27 mouse cellular contexts compared by ENCODE assay signal in the genomic region with DNA sequence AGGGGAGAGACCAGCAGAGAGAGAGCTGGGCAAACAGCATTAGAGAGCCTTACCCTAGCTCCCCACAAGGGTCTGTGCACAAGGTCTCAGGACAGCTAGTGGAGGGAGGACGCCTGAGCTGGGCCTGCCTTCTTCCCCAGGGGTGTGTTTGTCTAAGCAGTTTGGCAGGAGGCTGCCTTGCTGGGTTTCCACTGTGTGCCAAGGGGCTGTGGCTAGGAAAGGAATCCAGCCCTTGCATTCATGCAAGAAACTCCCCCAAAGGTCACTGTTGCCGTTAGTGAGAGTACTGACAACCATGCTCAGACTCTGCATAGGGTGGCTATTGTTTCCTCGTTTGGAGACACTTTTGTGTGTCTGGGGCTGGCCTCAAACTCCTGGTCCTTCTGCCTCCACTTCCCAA.
A peak's percentile ranks its signal among the peaks of the same experiment; 100 is the strongest.
DNase-seq lines count a peak whose midpoint lies in the region; ATAC-seq and TF ChIP-seq lines count a peak whose summit lies in the region.
"Had no signal": no experiment of that assay in that cellular context is flagged by ENCODE, and none has a peak within 500 bp of the region (broad histone marks: within the 10 kb centered on the region; RNA-seq: fewer than 3 reads in every experiment).

No protein-coding gene starts in this region.

- no peaks in the 10 kb centered on the region for H3K9me3 ChIP-seq in lung, postnatal 0 days (ENCODE audit: low read length)
- H3K9me3 ChIP-seq: embryonic facial prominence, embryonic 12.5 days; forebrain, embryonic 10.5 days; heart, embryonic 13.5 days; hindbrain, embryonic 12.5 days had no signal

- H3K4me1 ChIP-seq in lung, postnatal 0 days (ENCODE audit: insufficient read depth, low read depth, low read length) = no peaks in the 10 kb centered on the region
- H3K4me1 ChIP-seq: embryonic facial prominence, embryonic 12.5 days; hindbrain, embryonic 12.5 days had no signal

- H3K27ac ChIP-seq in lung, postnatal 0 days (ENCODE audit: low read length) = no peak overlapping the region
- H3K27ac ChIP-seq: embryonic facial prominence, embryonic 12.5 days; forebrain, embryonic 10.5 days; gastrocnemius, adult 2 months; heart, embryonic 13.5 days; hindbrain, embryonic 12.5 days had no signal

- TF ChIP-seq EP300 in lung, postnatal 0 days (IDR thresholded peaks at IDR 0.05) = no peak

- H3K4me3 ChIP-seq in lung, postnatal 0 days (ENCODE audit: low read depth, low read length) = no peak overlapping the region
- H3K4me3 ChIP-seq: embryonic facial prominence, embryonic 12.5 days; forebrain, embryonic 10.5 days; gastrocnemius, adult 2 months; heart, embryonic 13.5 days; hindbrain, embryonic 12.5 days had no signal

- no peaks in the 10 kb centered on the region for H3K27me3 ChIP-seq in lung, postnatal 0 days (replicated peaks; ENCODE audit: insufficient read depth, low read length)
- H3K27me3 ChIP-seq: Patski had no signal

- WGBS in lung, postnatal 0 days = 28% methylated on average over 3 of the region's 3 CpGs

- no peak overlapping the region for H3K4me2 ChIP-seq in lung, postnatal 0 days (replicated peaks; ENCODE audit: low read depth, low read length)
- H3K4me2 ChIP-seq: embryonic facial prominence, embryonic 12.5 days; heart, embryonic 13.5 days; hindbrain, embryonic 12.5 days had no signal

- TF ChIP-seq CTCF in lung, postnatal 0 days (IDR thresholded peaks at IDR 0.05) = no peak

- ATAC-seq in lung, postnatal 0 days = no peak
- ATAC-seq: CD4-positive, CD25-positive, alpha-beta regulatory T cell, adult 4 months; forebrain, embryonic 14.5 days; hindbrain, embryonic 16.5 days; inflammation-experienced regulatory T-cells, adult 6 months; Patski had no signal

- H3K36me3 ChIP-seq in lung, postnatal 0 days (ENCODE audit: insufficient read depth, low read length) = no peaks in the 10 kb centered on the region
- H3K36me3 ChIP-seq: embryonic facial prominence, embryonic 12.5 days; forebrain, embryonic 10.5 days; G1E; heart, embryonic 13.5 days; hindbrain, embryonic 12.5 days had no signal

- DNase-seq in lung, postnatal 0 days (ENCODE audit: low spot score) = peak; percentile 16
- no peak for DNase-seq in lung, postnatal 25 days (ENCODE audit: low spot score)
- peak; percentile 74 for DNase-seq in 3134 (ENCODE audit: extremely low read depth, insufficient read length, low spot score)
- peak; percentile 87 for DNase-seq in Muller cell, postnatal 12 days (ENCODE audit: inconsistent ontology term)
- peak; percentile 81 for DNase-seq in fibroblast of lung, adult 2 months (ENCODE audit: low read depth)
- DNase-seq in kidney, postnatal 14 days = no peak
- DNase-seq in adrenal gland, postnatal 4 days (ENCODE audit: low spot score in 2 of 2) = no peak
- DNase-seq: adrenal gland, adult 8-10 months; adrenal gland, postnatal 36 days; B cell, adult 2 months; cerebellum, adult 11 months; cerebellum, adult 8-10 months; cerebellum, postnatal 14 days; embryo, embryonic 11 days; gastrocnemius, adult 2 months; gastrocnemius, postnatal 25 days; heart, postnatal 4 days had no signal

- H3K9ac ChIP-seq in lung, postnatal 0 days (replicated peaks; ENCODE audit: low read depth) = no peak overlapping the region
- H3K9ac ChIP-seq: embryonic facial prominence, embryonic 12.5 days; heart, embryonic 13.5 days; hindbrain, embryonic 12.5 days had no signal

Comparison
In these comparisons a context has a peak if more than half of its experiments do, and no peak if none do; other contexts are left out.
1. DNase-seq: peak in lung, postnatal 0 days (single experiment), 3134 (single experiment), Muller cell, postnatal 12 days (single experiment) and fibroblast of lung, adult 2 months (single experiment); none in lung, postnatal 25 days (single experiment), kidney, postnatal 14 days (single experiment) and adrenal gland, postnatal 4 days (0 of 2).